Mouse (Mus musculus) hindbrain, embryonic 15.5 days (tissue): ENCODE measurements around the gene Tmem87a. TPM values are rescaled to one million over a fixed set of nuclear protein-coding genes. Genes with fewer than 3 reads are reported as not detected.

Experiments used
- polyA plus RNA-seq: library from polyadenylated mRNA; unstranded; fragments of >200 nt; fragmentation: Nextera tagmentation; extraction: Ambion mirVana; gene quantifications from 2 replicates; pipeline ENCODE4 v1.2.1, GENCODE M21; 2015

The Tmem87a gene
- polyA plus RNA-seq, 1 experiment from 2014 or later = 5.1 TPM

Other genes with a start within 250 kb of the Tmem87a start
- 18.9 and 19.8 TPM in 2 replicates for gene Ehd4, start 249.5 kb downstream of the Tmem87a start, polyA plus RNA-seq
- gene Pla2g4e, start 158.8 kb downstream of the Tmem87a start, polyA plus RNA-seq = 4.7 and 4.8 TPM in 2 replicates
- not detected in 2 replicates for gene Pla2g4d, start 114.9 kb downstream of the Tmem87a start, polyA plus RNA-seq
- gene Pla2g4f, start 89.9 kb downstream of the Tmem87a start, polyA plus RNA-seq = 0.06 TPM in 1 of 2 replicates, not detected in the other
- gene Vps39, start 51.0 kb downstream of the Tmem87a start, polyA plus RNA-seq = 42.7 and 43.1 TPM in 2 replicates
- 8.3 and 11.1 TPM in 2 replicates for gene Ganc, start 217 bp downstream of the Tmem87a start, polyA plus RNA-seq
- gene Capn3, start 51.9 kb upstream of the Tmem87a start, polyA plus RNA-seq = 0.80 and 1.1 TPM in 2 replicates
- gene Zfp106, start 159.7 kb upstream of the Tmem87a start, polyA plus RNA-seq = 39.3 and 43.1 TPM in 2 replicates
- 17.7 TPM in 2 replicates for gene Snap23, start 163.6 kb upstream of the Tmem87a start, polyA plus RNA-seq
- gene Haus2, start 205.3 kb upstream of the Tmem87a start, polyA plus RNA-seq = 25.4 and 27.7 TPM in 2 replicates
- gene Lrrc57, start 205.4 kb upstream of the Tmem87a start, polyA plus RNA-seq = 34.6 and 34.8 TPM in 2 replicates
- gene Stard9, start 225.0 kb upstream of the Tmem87a start, polyA plus RNA-seq = 4.3 and 5.0 TPM in 2 replicates